Comparison of ENCODE assay signal across 13 mouse cellular contexts in the genomic region with DNA sequence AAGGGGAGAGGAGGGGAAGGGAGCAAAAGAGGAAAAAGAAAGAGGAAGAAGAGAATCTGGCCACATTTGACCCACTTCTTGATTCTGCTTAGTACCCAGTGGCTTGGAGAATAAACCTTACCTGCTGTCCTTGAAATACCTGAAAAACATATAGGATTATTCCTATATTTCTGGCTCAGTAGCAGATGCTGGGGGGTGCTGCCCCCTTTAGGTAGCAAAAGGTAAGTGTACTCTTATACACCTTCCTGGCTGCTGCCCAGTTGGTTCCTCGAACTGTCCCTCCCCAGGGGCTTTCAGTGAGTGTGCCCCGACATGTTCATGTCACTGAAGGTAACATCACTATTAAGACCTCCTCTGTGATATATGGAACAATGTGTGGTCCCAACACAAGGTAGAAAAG.
DNase-seq lines count a peak whose midpoint lies in the region; ATAC-seq and TF ChIP-seq lines count a peak whose summit lies in the region.
"Had no signal": no experiment of that assay in that cellular context is flagged by ENCODE, and none has a peak within 500 bp of the region (broad histone marks: within the 10 kb centered on the region; RNA-seq: fewer than 3 reads in every experiment).

No protein-coding gene starts in this region.

- 0 out of 2 replicates have a peak, but pooled peaks have one; percentile 5 for TF ChIP-seq CTCF in lung, postnatal 0 days (IDR thresholded peaks at IDR 0.05)
- TF ChIP-seq CTCF in lung, adult 2 months (IDR thresholded peaks at IDR 0.05; ENCODE audit: insufficient read depth, low read length), result no peak

- H3K27ac ChIP-seq in hindbrain, embryonic 10.5 days, result 0 out of 2 replicates have a peak overlapping the region, but pooled peaks have one; percentile 30
- no peak overlapping the region for H3K27ac ChIP-seq in hindbrain, embryonic 16.5 days (ENCODE audit: low read depth, low read length)
- no peak overlapping the region for H3K27ac ChIP-seq in lung, postnatal 0 days (ENCODE audit: low read length)
- peak overlapping the region; percentile 76 for H3K27ac ChIP-seq in midbrain, embryonic 15.5 days
- H3K27ac ChIP-seq: embryonic facial prominence, embryonic 13.5 days; forebrain, embryonic 13.5 days; lung, embryonic 15.5 days had no signal

- H3K27me3 ChIP-seq in hindbrain, embryonic 10.5 days (ENCODE audit: insufficient read depth, poor library complexity, severe bottlenecking), result no peaks in the 10 kb centered on the region
- no peaks in the 10 kb centered on the region for H3K27me3 ChIP-seq in hindbrain, embryonic 16.5 days (replicated peaks; ENCODE audit: control insufficient read depth, insufficient read depth, low read length)
- no peaks in the 10 kb centered on the region for H3K27me3 ChIP-seq in lung, postnatal 0 days (replicated peaks; ENCODE audit: insufficient read depth, low read length)
- H3K27me3 ChIP-seq in midbrain, embryonic 15.5 days (replicated peaks), result no peaks in the 10 kb centered on the region
- H3K27me3 ChIP-seq: embryonic facial prominence, embryonic 13.5 days; forebrain, embryonic 13.5 days; lung, embryonic 15.5 days had no signal

- intact Hi-C loops in left cerebral cortex, postnatal 14 days (cut with DNase I), result no loop called here

- 65% methylated on average over 2 of the region's 2 CpGs for WGBS in hindbrain, embryonic 10.5 days
- 47% methylated on average over 2 of the region's 2 CpGs for WGBS in hindbrain, embryonic 16.5 days
- 51% methylated on average over 2 of the region's 2 CpGs for WGBS in lung, postnatal 0 days
- 66% methylated on average over 2 of the region's 2 CpGs for WGBS in lung, adult 2 months
- 59% methylated on average over 2 of the region's 2 CpGs for WGBS in midbrain, embryonic 15.5 days

- TF ChIP-seq EP300 in lung, postnatal 0 days (IDR thresholded peaks at IDR 0.05), result no peak

- no peaks in the 10 kb centered on the region for H3K9me3 ChIP-seq in hindbrain, embryonic 10.5 days
- no peaks in the 10 kb centered on the region for H3K9me3 ChIP-seq in hindbrain, embryonic 16.5 days (ENCODE audit: control insufficient read depth, low read length)
- H3K9me3 ChIP-seq in lung, postnatal 0 days (ENCODE audit: low read length), result no peaks in the 10 kb centered on the region
- no peaks in the 10 kb centered on the region for H3K9me3 ChIP-seq in midbrain, embryonic 15.5 days
- H3K9me3 ChIP-seq: embryonic facial prominence, embryonic 13.5 days; forebrain, embryonic 13.5 days; lung, embryonic 15.5 days had no signal

- H3K36me3 ChIP-seq in hindbrain, embryonic 10.5 days, result no peaks in the 10 kb centered on the region
- H3K36me3 ChIP-seq in hindbrain, embryonic 16.5 days (ENCODE audit: control insufficient read depth, insufficient read depth, low read length), result no peaks in the 10 kb centered on the region
- no peaks in the 10 kb centered on the region for H3K36me3 ChIP-seq in lung, postnatal 0 days (ENCODE audit: insufficient read depth, low read length)
- no peaks in the 10 kb centered on the region for H3K36me3 ChIP-seq in midbrain, embryonic 15.5 days (replicated peaks)
- H3K36me3 ChIP-seq: embryonic facial prominence, embryonic 13.5 days; lung, embryonic 15.5 days had no signal

- H3K9ac ChIP-seq in hindbrain, embryonic 16.5 days (ENCODE audit: low read depth, low read length), result no peak overlapping the region
- no peak overlapping the region for H3K9ac ChIP-seq in lung, postnatal 0 days (replicated peaks; ENCODE audit: low read depth)
- no peak overlapping the region for H3K9ac ChIP-seq in midbrain, embryonic 15.5 days
- H3K9ac ChIP-seq: embryonic facial prominence, embryonic 13.5 days; forebrain, embryonic 13.5 days; lung, embryonic 15.5 days had no signal

- no peak for TF ChIP-seq POLR2A in lung, adult 2 months (IDR thresholded peaks at IDR 0.05; ENCODE audit: borderline replicate concordance, extremely low read depth, low read depth, low read length)

- no peak overlapping the region for H3K4me2 ChIP-seq in hindbrain, embryonic 16.5 days (ENCODE audit: low read length)
- H3K4me2 ChIP-seq in lung, postnatal 0 days (replicated peaks; ENCODE audit: low read depth, low read length), result no peak overlapping the region
- H3K4me2 ChIP-seq in midbrain, embryonic 15.5 days, result no peak overlapping the region
- H3K4me2 ChIP-seq: embryonic facial prominence, embryonic 13.5 days; forebrain, embryonic 13.5 days; lung, embryonic 15.5 days had no signal

- H3K4me3 ChIP-seq in hindbrain, embryonic 10.5 days, result no peak overlapping the region
- H3K4me3 ChIP-seq in hindbrain, embryonic 16.5 days (ENCODE audit: low read length), result no peak overlapping the region
- no peak overlapping the region for H3K4me3 ChIP-seq in lung, postnatal 0 days (ENCODE audit: low read depth, low read length)
- H3K4me3 ChIP-seq in lung, adult 2 months (replicated peaks; ENCODE audit: extremely low read depth, low read depth, low read length), result no peak overlapping the region
- H3K4me3 ChIP-seq in midbrain, embryonic 15.5 days, result no peak overlapping the region
- H3K4me3 ChIP-seq: embryonic facial prominence, embryonic 13.5 days; forebrain, embryonic 13.5 days; lung, embryonic 15.5 days had no signal

- ATAC-seq in hindbrain, embryonic 16.5 days, result no peak
- ATAC-seq in lung, postnatal 0 days, result no peak
- ATAC-seq in granulocyte monocyte progenitor cell, adult 5-6 weeks (replicated peaks; ENCODE audit: poor library complexity, severe bottlenecking), result peak; percentile 20; the same call in 1 of the 2 replicates
- no peak for ATAC-seq in midbrain, embryonic 15.5 days (replicated peaks)

- H3K4me1 ChIP-seq in hindbrain, embryonic 10.5 days (replicated peaks), result peaks cover 24% of the 10 kb centered on the region
- H3K4me1 ChIP-seq in hindbrain, embryonic 16.5 days (ENCODE audit: control insufficient read depth, insufficient read depth, low read depth, low read length), result peaks cover 11% of the 10 kb centered on the region
- no peaks in the 10 kb centered on the region for H3K4me1 ChIP-seq in lung, postnatal 0 days (ENCODE audit: insufficient read depth, low read depth, low read length)
- H3K4me1 ChIP-seq in lung, adult 2 months (ENCODE audit: control insufficient read depth, insufficient read depth, low read length), result no peaks in the 10 kb centered on the region
- H3K4me1 ChIP-seq in midbrain, embryonic 15.5 days, result peaks cover 21% of the 10 kb centered on the region
- H3K4me1 ChIP-seq: lung, embryonic 15.5 days had no signal

- DNase-seq in hindbrain, embryonic 10.5 days (ENCODE audit: low spot score), result no peak
- no peak for DNase-seq in lung, postnatal 0 days (ENCODE audit: low spot score)
- no peak for DNase-seq in lung, adult 2 months
- no peak for DNase-seq in layer of hippocampus, postnatal 14 days (ENCODE audit: low spot score in 2 of 2)
- DNase-seq in left cerebral cortex, postnatal 14 days (ENCODE audit: low spot score in 2 of 2), result no peak
- DNase-seq: adrenal gland, adult 8-10 months; gastrocnemius, postnatal 10 days had no signal

Comparison
In these comparisons a context has a peak if more than half of its experiments do, and no peak if none do; other contexts are left out.
1. H3K27ac ChIP-seq: peak in hindbrain, embryonic 10.5 days (single experiment) and midbrain, embryonic 15.5 days (single experiment); none in hindbrain, embryonic 16.5 days (single experiment) and lung, postnatal 0 days (single experiment).